Mouse (Mus musculus) R1 (cell line): ENCODE results near the gene Cacna2d4.

Experiments
- DNase-seq: peaks from one replicate; pipeline ENCODE4 v3.0.0-alpha.2; 2018; ENCODE audit warnings: low read depth, low spot score

Cacna2d4 gene

DNA sequence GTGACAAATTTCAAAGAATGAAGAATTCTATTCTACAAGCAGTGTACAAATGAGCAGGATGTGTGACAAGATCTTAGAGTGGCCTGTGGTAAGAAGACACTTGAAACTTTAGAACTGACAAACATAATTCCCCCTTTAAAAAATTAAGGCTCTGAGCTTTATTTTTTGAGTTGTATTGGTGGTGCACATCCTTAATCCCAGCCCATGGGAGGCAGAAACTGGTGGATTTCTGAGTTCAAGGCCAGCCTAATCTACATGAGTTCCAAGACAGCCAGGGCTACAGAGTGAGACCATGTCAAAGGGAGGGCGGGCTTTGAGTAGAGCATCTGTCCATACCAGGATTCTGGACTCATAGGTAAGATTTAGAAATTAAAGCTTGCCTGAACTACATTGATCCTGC lies 150.5 kb downstream of the Cacna2d4 start:
- DNase-seq, result no peak

DNA sequence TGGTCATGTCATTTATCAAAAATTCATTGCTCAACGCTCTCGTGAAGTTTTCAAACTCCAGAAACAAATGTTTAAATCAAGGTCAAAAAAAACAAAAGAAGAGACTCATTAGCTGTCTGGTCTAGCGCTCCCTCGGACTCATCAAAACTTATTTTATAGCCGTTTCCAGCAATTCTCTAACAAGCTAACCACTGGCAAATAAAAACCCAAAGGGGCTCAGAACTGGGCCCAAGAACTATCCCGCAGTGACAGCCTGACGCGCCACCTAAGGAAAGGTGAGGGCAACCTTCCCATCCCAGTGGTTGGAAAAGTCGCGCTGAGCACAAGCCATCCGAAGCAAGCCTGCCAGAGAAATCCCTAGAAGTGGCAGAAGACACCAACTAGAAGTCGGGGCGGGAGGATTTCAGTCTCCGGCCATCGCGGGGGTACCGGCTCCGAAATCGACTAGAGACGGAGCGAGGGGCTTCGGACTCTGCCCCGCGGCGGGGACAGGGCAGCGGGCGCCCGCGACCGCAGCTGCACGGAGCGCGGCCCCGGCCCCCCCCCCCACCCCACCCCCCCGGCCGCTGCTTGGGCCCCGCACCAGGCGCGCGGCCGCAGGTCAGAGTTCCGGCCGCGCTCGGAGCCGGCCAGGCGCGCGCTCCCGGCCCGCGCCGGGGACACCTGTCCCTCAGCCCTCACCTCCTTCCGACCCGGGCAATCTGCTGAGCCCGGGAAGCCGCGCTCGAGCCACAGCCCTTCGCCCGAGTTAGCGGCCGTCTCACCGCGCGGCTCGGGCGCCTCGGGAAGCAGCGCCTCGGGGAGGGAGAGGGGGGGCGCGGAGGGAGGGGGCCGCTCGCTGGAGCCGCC lies 151.7 kb downstream of the Cacna2d4 start:
- peak; percentile 67 for DNase-seq

DNA sequence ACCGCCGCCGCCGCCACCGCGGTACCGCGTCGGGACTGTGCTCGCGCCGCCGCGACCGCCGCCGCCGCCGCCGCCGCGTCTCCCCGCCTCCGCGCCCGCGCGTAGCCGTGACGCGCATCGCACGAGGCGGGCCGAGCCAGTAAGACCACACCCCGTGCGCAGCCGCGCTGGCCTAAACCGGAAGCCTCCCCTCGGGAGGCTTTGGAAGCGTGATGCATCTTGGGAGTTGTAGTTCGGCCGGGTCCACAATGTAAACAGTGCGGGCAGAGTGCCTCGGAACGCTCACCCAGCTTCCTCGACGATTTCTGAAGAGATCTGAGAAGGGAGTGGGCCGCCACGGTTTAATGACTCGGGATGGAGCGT lies 152.3 kb downstream of the Cacna2d4 start:
- peak; percentile 97 for DNase-seq

DNA sequence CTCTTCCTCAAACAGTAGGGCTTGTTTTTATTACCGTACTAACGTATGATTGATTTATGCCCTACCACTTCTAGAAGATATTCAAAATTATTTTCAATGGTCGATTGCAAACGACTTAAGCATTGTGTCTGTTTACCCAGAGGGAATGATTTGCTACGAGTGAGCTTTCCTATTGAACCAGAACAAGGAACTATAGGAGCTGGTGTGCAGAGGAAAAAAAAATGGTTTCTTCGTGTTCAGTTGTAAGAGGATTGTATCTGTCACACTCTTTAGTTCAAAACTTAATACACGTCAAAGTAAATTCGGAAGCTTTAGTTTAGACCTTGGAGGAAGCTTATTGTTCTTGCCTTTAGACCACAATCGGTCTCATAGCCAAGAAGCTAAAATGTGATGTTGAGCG lies 152.8 kb downstream of the Cacna2d4 start:
- DNase-seq, result no peak

GRCm38 (mm10) chr6:119390728-119391127 lies 154.4 kb downstream of the Cacna2d4 start:
- DNase-seq, result no peak

- DNase-seq, result no peak
Measured at GRCm38 (mm10) chr6:119392836-119393235, 156.5 kb downstream of the Cacna2d4 start.

GRCm38 (mm10) chr6:119395421-119396308 lies 159.3 kb downstream of the Cacna2d4 start:
- peak; percentile 18 for DNase-seq

DNA sequence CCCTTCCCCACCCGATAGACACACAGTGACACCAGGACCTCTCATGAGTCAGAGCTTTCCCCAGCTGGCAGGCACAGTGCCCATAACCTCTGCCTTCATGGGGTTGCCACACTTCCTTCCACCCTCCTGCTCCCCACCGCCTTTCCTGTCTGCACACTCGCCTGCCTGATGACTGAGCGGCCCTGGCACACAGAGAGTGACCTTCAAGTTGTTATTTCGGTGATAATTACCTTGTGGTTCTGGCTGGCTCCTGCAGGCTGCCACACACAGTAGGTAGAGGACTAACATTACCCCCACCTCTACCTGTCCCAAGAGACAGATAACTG lies 159.9 kb downstream of the Cacna2d4 start:
- no peak for DNase-seq

DNA sequence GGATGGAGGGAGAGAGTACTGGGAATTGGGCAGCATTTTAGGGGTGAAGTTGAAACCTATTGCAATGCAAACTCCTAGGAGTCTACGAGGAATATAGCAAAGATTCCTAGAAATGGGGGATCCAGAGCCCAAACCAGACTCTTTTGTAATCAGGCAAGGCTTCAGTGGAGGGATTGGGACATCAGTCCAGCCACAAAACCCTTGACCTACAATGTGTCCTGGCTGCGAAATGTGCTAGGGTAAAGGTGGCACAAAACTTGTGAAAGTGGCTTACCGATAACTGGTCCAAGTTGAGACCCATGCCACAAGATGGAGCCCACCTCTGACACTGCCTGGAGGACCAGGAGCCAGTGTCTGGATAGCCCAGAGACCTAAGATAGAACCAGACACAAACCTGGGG lies 163.0 kb downstream of the Cacna2d4 start:
- no peak for DNase-seq

- DNase-seq, result no peak
Measured at GRCm38 (mm10) chr6:119400649-119401048, 164.3 kb downstream of the Cacna2d4 start.

DNA sequence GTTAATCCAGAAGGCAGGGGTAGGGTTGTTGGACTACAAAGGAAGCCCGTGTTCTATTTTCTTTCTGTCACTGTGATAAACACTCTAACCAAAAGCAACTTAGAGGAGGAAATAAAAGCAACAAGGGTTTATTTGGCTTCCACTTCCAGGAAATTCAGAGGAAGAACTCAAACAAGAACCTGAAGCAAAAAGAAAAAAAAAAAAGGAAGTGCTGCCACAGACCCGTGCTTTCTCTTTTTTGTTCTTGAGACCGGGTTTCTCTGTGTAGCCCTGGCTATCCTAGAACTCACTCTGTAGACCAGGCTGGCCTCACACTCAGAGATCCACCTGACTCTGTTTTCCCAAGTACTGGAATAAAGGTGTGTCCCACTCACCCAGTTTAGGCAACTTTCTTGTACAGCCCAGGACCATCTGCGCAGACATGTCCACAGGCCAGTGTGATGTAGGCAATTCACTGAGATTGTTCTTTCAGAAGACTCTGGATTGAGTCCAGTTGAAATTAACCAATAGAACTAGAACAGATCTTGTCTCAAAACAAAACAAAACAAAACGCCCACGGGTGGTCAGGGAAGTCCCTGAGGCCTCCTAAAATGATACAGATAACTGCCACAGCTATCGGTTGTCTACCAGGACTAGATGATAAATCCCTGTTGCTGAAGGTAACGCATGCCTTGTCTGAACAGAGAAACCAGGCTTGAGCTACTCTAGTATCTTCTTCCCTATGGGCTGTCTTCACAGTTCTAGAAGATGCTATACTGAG lies 165.4 kb downstream of the Cacna2d4 start:
- DNase-seq, result no peak
